ENCODE assay signal across 8 mouse cellular contexts in genomic region chr10:5802866-5803265, GRCm38 (mm10). TPM values are rescaled to one million over a fixed set of nuclear protein-coding genes. Genes with fewer than 3 reads are reported as not detected.
DNase-seq lines count a peak whose midpoint lies in the region; ATAC-seq and TF ChIP-seq lines count a peak whose summit lies in the region.

No protein-coding gene starts in this region.

- no peak for TF ChIP-seq EP300 in lung, postnatal 0 days (IDR thresholded peaks at IDR 0.05)
- no peak for TF ChIP-seq EP300 in stomach, postnatal 0 days (optimal IDR thresholded peaks at IDR 0.05)

- no peak for ATAC-seq in lung, postnatal 0 days
- ATAC-seq in forebrain, embryonic 11.5 days (replicated peaks; ENCODE audit: low FRiP score), result no peak
- ATAC-seq in stomach, postnatal 0 days (ENCODE audit: low FRiP score, low TSS enrichment), result no peak

- H3K4me2 ChIP-seq in lung, postnatal 0 days (replicated peaks; ENCODE audit: low read depth, low read length), result peak overlapping the region; percentile 8; the same call in 1 of the 2 replicates
- H3K4me2 ChIP-seq in forebrain, embryonic 11.5 days (ENCODE audit: low read depth, low read length, severe bottlenecking), result peak overlapping the region; percentile 56
- H3K4me2 ChIP-seq in stomach, postnatal 0 days (replicated peaks; ENCODE audit: low read depth), result peak overlapping the region; percentile 31

- H3K27ac ChIP-seq in lung, postnatal 0 days (ENCODE audit: low read length), result no peak overlapping the region
- no peak overlapping the region for H3K27ac ChIP-seq in forebrain, embryonic 11.5 days (ENCODE audit: low read depth, low read length)
- no peak overlapping the region for H3K27ac ChIP-seq in stomach, postnatal 0 days (replicated peaks)

- no peaks in the 10 kb centered on the region for H3K27me3 ChIP-seq in lung, postnatal 0 days (replicated peaks; ENCODE audit: insufficient read depth, low read length)
- no peaks in the 10 kb centered on the region for H3K27me3 ChIP-seq in forebrain, embryonic 11.5 days (ENCODE audit: control insufficient read depth, insufficient read depth, low read length)
- H3K27me3 ChIP-seq in stomach, postnatal 0 days (ENCODE audit: control insufficient read depth, insufficient read depth, low read length), result no peaks in the 10 kb centered on the region

- H3K9ac ChIP-seq in lung, postnatal 0 days (replicated peaks; ENCODE audit: low read depth), result no peak overlapping the region
- H3K9ac ChIP-seq in forebrain, embryonic 11.5 days (ENCODE audit: low read length), result peak overlapping the region; percentile 67
- no peak overlapping the region for H3K9ac ChIP-seq in stomach, postnatal 0 days (ENCODE audit: low read length)

- peaks cover 13% of the 10 kb centered on the region; the same call in 1 of the 2 replicates for H3K4me1 ChIP-seq in lung, postnatal 0 days (ENCODE audit: insufficient read depth, low read depth, low read length)
- H3K4me1 ChIP-seq in forebrain, embryonic 11.5 days (replicated peaks; ENCODE audit: control insufficient read depth, insufficient read depth, low read length), result peaks cover 3% of the 10 kb centered on the region
- H3K4me1 ChIP-seq in stomach, postnatal 0 days (replicated peaks; ENCODE audit: control insufficient read depth, insufficient read depth), result 0 out of 2 replicates have a peak, but pooled peaks cover 4% of the 10 kb centered on the region

- 4% methylated on average over 6 of the region's 6 CpGs for WGBS in lung, postnatal 0 days
- 52% methylated on average over 6 of the region's 6 CpGs for WGBS in forebrain, embryonic 11.5 days
- 4% methylated on average over 6 of the region's 6 CpGs for WGBS in stomach, postnatal 0 days

- H3K9me3 ChIP-seq in lung, postnatal 0 days (ENCODE audit: low read length), result no peaks in the 10 kb centered on the region
- no peaks in the 10 kb centered on the region for H3K9me3 ChIP-seq in forebrain, embryonic 11.5 days (ENCODE audit: control insufficient read depth, low read length)
- H3K9me3 ChIP-seq in stomach, postnatal 0 days (ENCODE audit: control insufficient read depth, low read length), result no peaks in the 10 kb centered on the region

- TF ChIP-seq CTCF in lung, postnatal 0 days (IDR thresholded peaks at IDR 0.05), result no peak
- TF ChIP-seq CTCF in stomach, postnatal 0 days (IDR thresholded peaks at IDR 0.05; ENCODE audit: low read depth), result no peak

- DNase-seq in lung, postnatal 0 days (ENCODE audit: low spot score), result no peak
- DNase-seq in lung, postnatal 14 days, result no peak
- no peak for DNase-seq in forebrain, embryonic 11.5 days (ENCODE audit: low spot score)
- DNase-seq in liver, result peak; percentile 14
- DNase-seq in stomach, postnatal 0 days (ENCODE audit: low spot score), result no peak
- no peak for DNase-seq in spleen, postnatal 36 days (ENCODE audit: low spot score in 2 of 2)
- DNase-seq in gastrocnemius, postnatal 25 days, result no peak
- no peak for DNase-seq in adrenal gland, postnatal 25 days

- H3K36me3 ChIP-seq in lung, postnatal 0 days (ENCODE audit: insufficient read depth, low read length), result peaks cover 13% of the 10 kb centered on the region; the same call in 1 of the 2 replicates
- H3K36me3 ChIP-seq in forebrain, embryonic 11.5 days (ENCODE audit: control insufficient read depth, insufficient read depth, low read length), result peaks cover 11% of the 10 kb centered on the region
- peaks cover 6% of the 10 kb centered on the region; the same call in 1 of the 2 replicates for H3K36me3 ChIP-seq in stomach, postnatal 0 days (ENCODE audit: control insufficient read depth, insufficient read depth, low read length)

- no peak overlapping the region for H3K4me3 ChIP-seq in lung, postnatal 0 days (ENCODE audit: low read depth, low read length)
- H3K4me3 ChIP-seq in forebrain, embryonic 11.5 days (ENCODE audit: low read depth, low read length), result peak overlapping the region; percentile 81
- H3K4me3 ChIP-seq in stomach, postnatal 0 days (ENCODE audit: low read depth, low read length), result peak overlapping the region; percentile 8; the same call in 1 of the 2 replicates

RNA-seq across cellular contexts. Expression of gene Fbxo5, which starts 2.5 kb away (rescaled TPM):
- polyA plus RNA-seq in lung, postnatal 0 days (2015; fragmentation: Nextera tagmentation; extraction: Ambion mirVana), result 8.4 TPM in 2 replicates
- 90.4 and 101 TPM in 2 replicates for polyA plus RNA-seq in forebrain, embryonic 11.5 days (2014; fragmentation: Nextera tagmentation; extraction: Ambion mirVana)
- 12.7 and 15.8 TPM in 2 replicates for polyA plus RNA-seq in stomach, postnatal 0 days (2015; fragmentation: Nextera tagmentation; extraction: Ambion mirVana)
- under 1 TPM; 0.59 to 0.64 TPM for total RNA-seq in gastrocnemius, postnatal 25 days (2021)
- total RNA-seq in adrenal gland, postnatal 25 days (2021), result 5.4 and 5.7 TPM in 2 replicates

RNA-seq across cellular contexts. Expression of gene Mtrf1l, which starts 20.8 kb away (rescaled TPM):
- polyA plus RNA-seq in lung, postnatal 0 days (2015; fragmentation: Nextera tagmentation; extraction: Ambion mirVana), result 13.1 and 13.7 TPM in 2 replicates
- 12.9 and 15.3 TPM in 2 replicates for polyA plus RNA-seq in forebrain, embryonic 11.5 days (2014; fragmentation: Nextera tagmentation; extraction: Ambion mirVana)
- polyA plus RNA-seq in stomach, postnatal 0 days (2015; fragmentation: Nextera tagmentation; extraction: Ambion mirVana), result 8.4 and 10.0 TPM in 2 replicates
- total RNA-seq in gastrocnemius, postnatal 25 days (2021), result 1 to 10 TPM; 5.6 to 7.3 TPM
- 12.3 and 13.3 TPM in 2 replicates for total RNA-seq in adrenal gland, postnatal 25 days (2021)
